Mouse (Mus musculus) forebrain, embryonic 13.5 days (tissue): ENCODE data around the gene Rack1. TPM values are rescaled to one million over a fixed set of nuclear protein-coding genes. Genes with fewer than 3 reads are reported as not detected.
"Not testable (repeated sequence)": the region's sequence is repeated elsewhere in the genome, so short reads cannot be mapped to it uniquely, and the experiment has no call there.

Experiments used
- ATAC-seq: fragments of 200-750 bp; cut with Nextera tagmentation; 2 replicates; pipeline ENCODE4 v1.8.0; 2017
- H3K27ac ChIP-seq: fragments of 300-500 bp; sonication (generic); 2 replicates; pipeline ENCODE4 v1.5.1; 2015; ENCODE audit warnings: inconsistent platforms, mild to moderate bottlenecking, moderate library complexity
- H3K27me3 ChIP-seq: fragments of 300-500 bp; sonication (generic); 2 replicates; pipeline ENCODE4 v1.6.1; 2015; ENCODE audit warnings: mild to moderate bottlenecking, inconsistent platforms
- H3K36me3 ChIP-seq: fragments of 300-500 bp; sonication (generic); 2 replicates; pipeline ENCODE4 v1.6.1; 2015; ENCODE audit warnings: mild to moderate bottlenecking, inconsistent platforms; ENCODE audit not compliant: poor library complexity, severe bottlenecking
- H3K4me1 ChIP-seq: fragments of 300-500 bp; sonication (generic); 2 replicates; pipeline ENCODE4 v1.6.1; 2015; ENCODE audit warnings: inconsistent platforms
- H3K4me2 ChIP-seq: fragments of 300-500 bp; sonication (generic); 2 replicates; pipeline ENCODE4 v1.6.1; 2015; ENCODE audit warnings: inconsistent platforms, mild to moderate bottlenecking, moderate library complexity
- H3K4me3 ChIP-seq: fragments of 300-500 bp; sonication (generic); 2 replicates; pipeline ENCODE4 v1.5.1; 2015; ENCODE audit warnings: mild to moderate bottlenecking, inconsistent platforms
- H3K9ac ChIP-seq: fragments of 300-500 bp; sonication (generic); 2 replicates; pipeline ENCODE4 v1.6.1; 2015; ENCODE audit warnings: mild to moderate bottlenecking, inconsistent platforms
- H3K9me3 ChIP-seq: fragments of 300-500 bp; sonication (generic); replicated peaks from 2 replicates; pipeline ENCODE4 v1.6.1; 2016; ENCODE audit warnings: inconsistent platforms
- WGBS: fragments of 180-500 bp; shearing (Covaris S2); methylation state at CpG from one replicate; pipeline ENCODE4 v1.1.7; 2015; 5-methylcytosine and 5-hydroxymethylcytosine counted together
- polyA plus RNA-seq: library from polyadenylated mRNA; unstranded; fragments of >200 nt; fragmentation: Nextera tagmentation; extraction: Ambion mirVana; gene quantifications from 2 replicates; pipeline ENCODE4 v1.2.1, GENCODE M21; 2015

The Rack1 gene
- 585 and 587 TPM in 2 replicates for polyA plus RNA-seq

- under 1% methylated on average over 47 of the region's 47 CpGs for WGBS
- Histone ChIP-seq H3K36me3 (peaks cover 37% of the 10 kb centered on the region), H3K27ac (peak within 1 kb of the TSS; percentile 92), H3K4me1 (peaks cover 40% of the 10 kb centered on the region), H3K9ac (peak within 1 kb of the TSS; percentile 95), H3K9me3 (no peaks in the 10 kb centered on the region), H3K27me3 (no peaks in the 10 kb centered on the region), H3K4me2 (peak within 1 kb of the TSS; percentile 84), H3K4me3 (peak within 1 kb of the TSS; percentile 88)
- peak; percentile 94 for ATAC-seq
Observed at GRCm38 (mm10) chr11:48799921-48800701, at the start of gene Rack1. TSS of gene Rack1 (plus strand) at chr11:48800332.

GRCm38 (mm10) chr11:48750428-48750827, 49.7 kb upstream of the Rack1 start:
- no peaks in the 10 kb centered on the region for H3K9me3 ChIP-seq
- no peaks in the 10 kb centered on the region for H3K27me3 ChIP-seq
- no peaks in the 10 kb centered on the region for H3K36me3 ChIP-seq
- WGBS = 97% methylated on average over 6 of the region's 6 CpGs
- no peak overlapping the region for H3K4me2 ChIP-seq
- H3K4me3 ChIP-seq = no peak overlapping the region
- no peak for ATAC-seq
- H3K4me1 ChIP-seq = no peaks in the 10 kb centered on the region
- H3K9ac ChIP-seq = no peak overlapping the region
- no peak overlapping the region for H3K27ac ChIP-seq

GRCm38 (mm10) chr11:48753534-48753933, 46.6 kb upstream of the Rack1 start:
- H3K9me3 ChIP-seq, H3K36me3 ChIP-seq, H3K4me2 ChIP-seq, ATAC-seq, H3K9ac ChIP-seq, H3K4me1 ChIP-seq, H3K27me3 ChIP-seq, H3K27ac ChIP-seq, H3K4me3 ChIP-seq: not testable (repeated sequence)
- WGBS = 95% methylated on average over 18 of the region's 18 CpGs

DNA sequence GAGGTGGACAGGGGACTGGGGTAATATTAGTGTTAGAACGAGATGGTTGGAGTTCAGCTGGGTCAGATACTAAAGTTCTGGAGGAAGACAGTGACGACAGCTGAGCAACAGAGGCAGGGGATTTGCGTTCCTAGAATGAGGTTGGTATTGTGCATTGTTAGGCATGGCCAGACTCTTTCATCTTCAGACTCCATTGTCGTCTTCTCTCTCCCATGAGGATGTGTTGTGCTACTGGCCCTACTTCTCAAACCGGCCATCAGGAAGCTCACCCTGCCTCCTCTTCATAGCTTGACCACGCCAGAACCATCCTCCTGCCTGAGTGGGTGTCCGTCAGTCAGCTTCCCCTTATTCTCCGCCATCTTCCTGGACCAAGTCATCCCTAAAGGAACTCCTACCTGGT, 41.1 kb upstream of the Rack1 start:
- Histone ChIP-seq H3K9me3 (no peaks in the 10 kb centered on the region), H3K4me3 (no peak overlapping the region), H3K36me3 (no peaks in the 10 kb centered on the region), H3K27me3 (no peaks in the 10 kb centered on the region), H3K27ac (no peak overlapping the region), H3K4me2 (no peak overlapping the region), H3K4me1 (no peaks in the 10 kb centered on the region), H3K9ac (no peak overlapping the region)
- WGBS = 88% methylated on average over 8 of the region's 8 CpGs
- no peak for ATAC-seq

DNA sequence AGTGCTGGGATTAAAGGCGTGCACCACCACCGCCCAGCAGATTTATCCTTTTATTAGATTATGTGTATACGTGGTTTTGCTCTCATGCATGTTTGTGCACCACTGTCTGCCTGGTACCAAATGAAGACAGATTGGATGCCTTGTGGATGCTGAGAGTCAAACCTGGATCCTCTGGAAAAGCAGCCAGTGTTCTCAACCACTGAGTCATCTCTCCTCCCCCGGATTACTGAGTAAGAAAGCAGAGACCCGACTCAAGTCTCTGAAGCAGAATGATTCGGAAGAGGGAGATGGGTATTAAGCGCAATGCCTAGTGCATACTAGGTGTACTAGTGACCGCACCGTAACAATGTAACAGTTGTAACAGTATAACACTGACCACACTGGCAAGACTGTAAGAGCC, 36.0 kb upstream of the Rack1 start:
- 96% methylated on average over 9 of the region's 9 CpGs for WGBS
- no peak overlapping the region for H3K27ac ChIP-seq
- H3K36me3 ChIP-seq = no peaks in the 10 kb centered on the region
- H3K9me3 ChIP-seq = no peaks in the 10 kb centered on the region
- H3K9ac ChIP-seq = no peak overlapping the region
- ATAC-seq = no peak
- no peak overlapping the region for H3K4me3 ChIP-seq
- H3K4me1 ChIP-seq = no peaks in the 10 kb centered on the region
- H3K4me2 ChIP-seq = no peak overlapping the region
- H3K27me3 ChIP-seq = no peaks in the 10 kb centered on the region

DNA sequence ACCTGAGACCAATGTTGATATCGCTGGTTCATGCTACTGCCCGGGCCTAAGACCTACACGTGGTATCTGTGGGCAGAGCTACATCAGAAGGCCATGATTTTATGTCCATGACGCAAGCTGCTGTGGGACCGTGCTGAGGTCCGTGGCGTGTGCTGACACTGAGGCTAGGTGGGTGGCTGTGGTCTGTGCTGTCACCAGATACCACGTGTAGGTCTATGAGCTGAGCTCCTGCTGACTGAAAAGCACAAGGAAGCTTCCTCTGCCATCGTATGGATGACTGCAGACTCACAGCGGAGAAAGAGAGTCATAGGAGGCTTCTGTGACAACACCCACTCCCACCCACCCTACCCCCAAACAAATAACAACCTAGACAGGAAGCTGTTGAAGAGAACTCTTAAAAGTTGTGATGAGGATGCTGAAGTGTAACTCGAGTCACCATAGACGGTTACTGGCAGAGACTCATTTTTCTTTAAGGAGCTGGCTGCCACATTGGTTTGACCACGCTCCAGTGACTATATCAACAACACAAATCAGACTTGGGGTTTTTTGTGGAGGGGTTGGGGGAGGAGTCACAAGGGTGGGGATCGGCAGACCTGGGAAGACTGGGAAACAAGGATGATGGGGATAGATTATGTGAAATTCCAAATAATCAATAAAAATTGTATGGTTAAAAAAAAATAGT, 32.8 kb upstream of the Rack1 start:
- H3K4me2 ChIP-seq = no peak overlapping the region
- no peak overlapping the region for H3K27ac ChIP-seq
- no peaks in the 10 kb centered on the region for H3K9me3 ChIP-seq
- H3K36me3 ChIP-seq = no peaks in the 10 kb centered on the region
- no peak overlapping the region for H3K4me3 ChIP-seq
- WGBS = 86% methylated on average over 14 of the region's 14 CpGs
- no peaks in the 10 kb centered on the region for H3K27me3 ChIP-seq
- no peak for ATAC-seq
- no peak overlapping the region for H3K9ac ChIP-seq
- H3K4me1 ChIP-seq = no peaks in the 10 kb centered on the region

DNA sequence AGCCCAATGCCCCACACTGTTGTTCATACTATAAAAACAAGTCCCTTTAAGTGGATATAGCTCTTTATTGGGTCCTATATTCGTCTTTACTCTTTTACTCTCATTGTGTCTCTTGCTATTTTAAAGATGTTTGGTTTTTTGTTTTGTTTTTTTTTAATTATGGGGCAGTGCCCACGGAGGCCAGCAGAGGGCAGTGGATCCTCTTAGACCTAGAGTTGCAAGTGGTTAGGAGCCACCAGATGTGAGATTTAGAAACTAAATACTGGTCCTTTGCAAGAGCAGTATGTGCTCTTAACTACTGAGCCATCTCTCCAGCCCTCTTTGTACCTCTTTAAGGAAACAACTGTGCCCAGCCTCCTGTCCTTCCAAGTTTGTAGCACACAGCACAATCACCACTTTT, 28.4 kb upstream of the Rack1 start:
- H3K27me3 ChIP-seq = no peaks in the 10 kb centered on the region
- H3K4me2 ChIP-seq = no peak overlapping the region
- H3K9ac ChIP-seq = no peak overlapping the region
- peaks cover 5% of the 10 kb centered on the region; the same call in 1 of the 2 replicates for H3K4me1 ChIP-seq
- no peak overlapping the region for H3K27ac ChIP-seq
- 7% methylated on average over 2 of the region's 2 CpGs for WGBS
- ATAC-seq = no peak
- H3K36me3 ChIP-seq = no peaks in the 10 kb centered on the region
- H3K9me3 ChIP-seq = no peaks in the 10 kb centered on the region
- H3K4me3 ChIP-seq = no peak overlapping the region

DNA sequence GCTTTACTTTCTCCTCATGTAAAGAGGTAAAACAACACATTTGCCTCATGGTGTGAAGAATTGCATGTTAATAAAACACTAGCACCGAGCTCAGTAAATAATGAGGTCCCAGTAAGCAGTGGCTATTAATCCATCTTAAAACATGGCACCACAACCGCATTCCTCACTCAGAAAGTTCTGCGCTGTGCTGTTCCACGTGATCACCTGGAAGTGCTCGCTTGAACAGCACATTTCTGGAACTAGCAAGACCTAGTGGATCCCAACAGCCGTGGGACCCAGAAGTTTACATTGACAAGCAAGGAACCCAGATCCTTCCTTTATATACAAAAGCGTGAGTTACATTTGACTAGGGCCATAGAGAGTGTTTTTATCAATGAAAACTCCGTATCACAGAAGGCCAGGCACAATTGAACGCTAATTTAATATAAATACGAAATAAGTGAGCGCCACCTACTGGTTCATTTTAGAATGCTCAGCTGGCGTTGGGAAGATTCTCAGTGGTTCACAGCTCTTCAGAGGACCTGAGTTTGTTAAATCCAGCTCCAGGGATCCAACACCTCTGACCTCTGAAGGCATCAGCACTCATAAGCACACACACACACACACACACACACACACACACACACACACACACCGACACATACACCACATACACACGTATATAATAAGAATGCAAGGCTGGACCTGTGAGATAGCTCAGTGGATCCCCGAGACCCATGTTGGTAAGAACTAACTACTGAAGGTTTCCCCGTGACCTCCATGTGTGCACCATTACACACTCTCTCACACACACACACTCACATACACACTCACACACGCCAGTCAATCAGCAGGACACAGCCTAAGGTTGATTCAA, 25.5 kb upstream of the Rack1 start:
- Histone ChIP-seq H3K9ac (no peak overlapping the region), H3K4me1 (peaks cover 5% of the 10 kb centered on the region; the same call in 1 of the 2 replicates), H3K27me3 (no peaks in the 10 kb centered on the region), H3K27ac (no peak overlapping the region), H3K36me3 (no peaks in the 10 kb centered on the region), H3K4me2 (peak overlapping the region; percentile 36), H3K4me3 (0 out of 2 replicates have a peak overlapping the region, but pooled peaks have one; percentile 6), H3K9me3 (no peaks in the 10 kb centered on the region)
- 30% methylated on average over 17 of the region's 17 CpGs for whole genome bisulfite sequencing
- peak; percentile 48 for ATAC-seq

DNA sequence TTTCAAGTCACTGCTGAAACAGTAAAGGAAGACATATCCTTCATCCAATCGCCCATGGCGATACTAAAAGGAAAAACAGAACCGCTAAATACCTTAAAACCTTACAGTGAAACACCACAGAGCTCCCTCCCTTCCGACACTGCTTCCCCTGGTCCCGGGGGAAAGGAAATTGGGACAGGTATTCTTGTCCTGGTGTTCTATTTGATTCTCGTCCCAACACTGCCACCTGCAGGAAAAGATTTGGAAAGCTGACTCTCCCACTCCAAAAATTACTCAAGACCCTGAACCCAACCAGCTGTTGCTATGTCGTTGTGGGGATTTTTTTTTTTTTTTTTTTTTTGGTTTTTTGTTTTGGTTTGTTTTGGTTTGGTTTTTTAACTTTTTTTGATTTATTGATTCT, 24.6 kb upstream of the Rack1 start:
- H3K27ac ChIP-seq = no peak overlapping the region
- H3K27me3 ChIP-seq = no peaks in the 10 kb centered on the region
- WGBS = 3% methylated on average over 7 of the region's 7 CpGs
- H3K4me2 ChIP-seq = 0 out of 2 replicates have a peak overlapping the region, but pooled peaks have one; percentile 24
- H3K9ac ChIP-seq = no peak overlapping the region
- peaks cover 5% of the 10 kb centered on the region; the same call in 1 of the 2 replicates for H3K4me1 ChIP-seq
- H3K4me3 ChIP-seq = no peak overlapping the region
- ATAC-seq = peak; percentile 54; the same call in 1 of the 2 replicates
- no peaks in the 10 kb centered on the region for H3K9me3 ChIP-seq
- H3K36me3 ChIP-seq = no peaks in the 10 kb centered on the region

- no peak overlapping the region for H3K9ac ChIP-seq
- no peak for ATAC-seq
- peaks cover 5% of the 10 kb centered on the region; the same call in 1 of the 2 replicates for H3K4me1 ChIP-seq
- H3K4me2 ChIP-seq = no peak overlapping the region
- 47% methylated on average over 9 of the region's 9 CpGs for WGBS
- no peak overlapping the region for H3K4me3 ChIP-seq
- H3K9me3 ChIP-seq = no peaks in the 10 kb centered on the region
- H3K36me3 ChIP-seq = no peaks in the 10 kb centered on the region
- H3K27me3 ChIP-seq = no peaks in the 10 kb centered on the region
- H3K27ac ChIP-seq = no peak overlapping the region
Observed at GRCm38 (mm10) chr11:48776664-48777063, 23.5 kb upstream of the Rack1 start.

- ATAC-seq = no peak
- Histone ChIP-seq H3K4me3 (no peak overlapping the region), H3K27ac (no peak overlapping the region), H3K36me3 (no peaks in the 10 kb centered on the region), H3K4me2 (no peak overlapping the region), H3K9ac (no peak overlapping the region), H3K27me3 (no peaks in the 10 kb centered on the region), H3K4me1 (peaks cover 5% of the 10 kb centered on the region; the same call in 1 of the 2 replicates), H3K9me3 (0 out of 2 replicates have a peak, but pooled peaks cover 5% of the 10 kb centered on the region)
- 93% methylated on average over 9 of the region's 9 CpGs for WGBS
Observed at GRCm38 (mm10) chr11:48777303-48777702, 22.8 kb upstream of the Rack1 start.
